Mouse (Mus musculus) c-Kit-positive CD71-positive TER-119-negative erythroid progenitor cells, embryonic 14.5 days (primary cell): ENCODE results near the gene Cit.
A peak's percentile ranks its signal among the peaks of the same experiment; 100 is the strongest.

Experiments
- DNase-seq: peaks from one replicate; pipeline ENCODE4 v3.0.0-alpha.2; 2013; ENCODE audit warnings: low read depth

Gene Cit

GRCm38 (mm10) chr5:115915481-115915880 is 70.4 kb downstream of the Cit start:
- DNase-seq, result no peak

GRCm38 (mm10) chr5:115917960-115918359 is 72.9 kb downstream of the Cit start:
- DNase-seq, result no peak

GRCm38 (mm10) chr5:115918597-115919351 is 73.7 kb downstream of the Cit start:
- peak; percentile 60 for DNase-seq

- DNase-seq, result no peak
Measured at GRCm38 (mm10) chr5:115921990-115922389, 76.9 kb downstream of the Cit start.

GRCm38 (mm10) chr5:115924946-115925345 is 79.9 kb downstream of the Cit start:
- DNase-seq, result no peak

GRCm38 (mm10) chr5:115928786-115929507 is 83.9 kb downstream of the Cit start:
- DNase-seq, result no peak

- no peak for DNase-seq
Measured at GRCm38 (mm10) chr5:115932325-115932724, 87.2 kb downstream of the Cit start.

GRCm38 (mm10) chr5:115936851-115937250 is 91.8 kb downstream of the Cit start:
- DNase-seq, result no peak

- DNase-seq, result no peak
Measured at GRCm38 (mm10) chr5:115937566-115937965, 92.5 kb downstream of the Cit start.

- no peak for DNase-seq
Measured at GRCm38 (mm10) chr5:115938999-115939398, 93.9 kb downstream of the Cit start.

GRCm38 (mm10) chr5:115942389-115942788 is 97.3 kb downstream of the Cit start:
- DNase-seq, result no peak

GRCm38 (mm10) chr5:115944791-115945490 is 99.9 kb downstream of the Cit start:
- DNase-seq, result peak; percentile 57

- no peak for DNase-seq
Measured at GRCm38 (mm10) chr5:115947622-115948353, 102.7 kb downstream of the Cit start.

- DNase-seq, result no peak
Measured at GRCm38 (mm10) chr5:115950936-115951335, 105.9 kb downstream of the Cit start.

GRCm38 (mm10) chr5:115953173-115953572 is 108.1 kb downstream of the Cit start:
- DNase-seq, result no peak

- no peak for DNase-seq
Measured at GRCm38 (mm10) chr5:115954084-115954483, 109.0 kb downstream of the Cit start.

GRCm38 (mm10) chr5:115954549-115954948 is 109.5 kb downstream of the Cit start:
- no peak for DNase-seq

- no peak for DNase-seq
Measured at GRCm38 (mm10) chr5:115955131-115955530, 110.1 kb downstream of the Cit start.

GRCm38 (mm10) chr5:115956048-115956447 is 111.0 kb downstream of the Cit start:
- no peak for DNase-seq

GRCm38 (mm10) chr5:115957177-115957576 is 112.1 kb downstream of the Cit start:
- DNase-seq, result no peak

- DNase-seq, result peak; percentile 55
Measured at GRCm38 (mm10) chr5:115958344-115958743, 113.3 kb downstream of the Cit start.

- DNase-seq, result no peak
Measured at GRCm38 (mm10) chr5:115958814-115959213, 113.7 kb downstream of the Cit start.
